Mouse (Mus musculus) activated CD4-positive, CD25-positive, alpha-beta regulatory T cell (primary cell): ENCODE results near the gene Hdac1. TPM values are rescaled to one million over a fixed set of nuclear protein-coding genes. Genes with fewer than 3 reads are reported as not detected.

Source experiments
- polyA plus RNA-seq, 2 experiments: library from polyadenylated mRNA; unstranded; fragments of 100-300 nt; shearing (Covaris generic); gene quantifications; one replicate each; pipeline ENCODE4 v1.2.1; 2017

Hdac1 gene
- polyA plus RNA-seq = 100 to 1,000 TPM; 282 to 317 TPM

DNA sequence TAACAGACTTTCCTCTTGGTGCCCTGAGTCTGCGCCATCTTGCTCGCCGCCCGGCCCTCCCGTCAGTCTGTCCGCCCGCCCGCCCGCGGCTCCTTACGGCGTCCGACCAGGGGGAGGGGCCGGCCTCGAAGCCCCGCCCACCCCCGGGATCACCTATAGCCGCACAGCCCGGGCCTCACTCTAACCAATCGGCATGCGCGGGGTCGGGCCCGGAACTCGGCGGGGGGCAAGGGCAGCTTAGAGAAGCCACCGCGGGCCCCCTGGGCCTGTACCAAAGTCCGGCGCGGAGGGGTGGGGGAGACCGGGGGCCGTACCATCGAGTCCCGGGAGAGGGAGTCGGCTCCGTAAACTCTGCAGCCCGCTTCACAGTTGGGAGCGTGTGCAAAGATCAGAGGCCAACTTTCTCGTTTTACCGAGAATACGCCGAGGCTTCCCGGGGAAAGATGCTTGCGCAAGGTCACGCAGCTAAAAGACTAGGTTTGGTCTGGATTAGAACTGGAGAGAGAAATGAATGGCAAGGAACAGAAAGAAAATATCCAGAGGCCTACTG, at the start of gene Hdac1:
Gene Hdac1 (minus strand): TSS at position 122 of the 550 bp plus-strand sequence.

DNA sequence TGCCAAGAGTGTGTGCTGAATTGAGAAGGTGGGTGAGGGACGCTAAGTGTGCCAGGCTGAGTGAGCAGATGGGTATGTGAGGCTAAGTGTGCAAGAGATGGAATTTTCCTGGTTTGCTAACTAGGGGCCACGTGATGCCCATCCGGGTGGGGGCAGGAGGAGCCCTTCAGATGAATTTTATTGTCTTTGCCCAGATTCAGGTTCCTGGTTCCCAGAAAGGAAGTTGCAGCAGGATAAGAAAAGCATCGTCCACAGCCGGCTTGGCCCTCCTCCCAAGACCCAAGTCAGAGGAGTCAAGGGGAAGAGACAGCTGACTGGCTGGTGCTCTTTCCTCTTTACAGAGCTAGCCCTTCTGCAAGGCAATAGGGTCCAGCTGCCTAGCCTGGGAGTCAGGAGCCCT, 36.0 kb upstream of the Hdac1 start, which contains the start of gene Fam167b:
Gene Fam167b (minus strand): TSS at position 84 of the 400 bp plus-strand sequence.

DNA sequence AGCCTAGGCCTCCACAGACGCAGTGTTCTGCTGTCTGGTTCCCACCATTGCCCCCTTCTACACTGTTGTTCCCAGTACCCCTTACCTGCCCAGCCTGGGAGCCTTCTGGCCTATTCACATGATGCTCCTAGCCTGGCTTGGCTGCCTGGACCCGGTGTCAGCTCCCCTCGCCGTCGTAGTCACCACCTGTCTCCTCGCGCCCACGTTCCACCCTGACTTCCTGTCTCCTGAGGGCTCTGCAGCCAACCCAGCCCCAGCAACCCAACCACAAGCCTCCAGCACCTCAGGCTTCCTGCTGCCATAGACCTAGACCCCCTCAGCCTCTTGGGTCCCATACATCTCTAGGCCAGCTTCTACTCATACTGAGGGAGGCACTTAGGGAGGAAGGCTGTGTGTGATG, 30.9 kb upstream of the Hdac1 start, which contains the start of gene Lck:
Gene Lck (minus strand): TSS at position 212 of the 400 bp plus-strand sequence.

DNA sequence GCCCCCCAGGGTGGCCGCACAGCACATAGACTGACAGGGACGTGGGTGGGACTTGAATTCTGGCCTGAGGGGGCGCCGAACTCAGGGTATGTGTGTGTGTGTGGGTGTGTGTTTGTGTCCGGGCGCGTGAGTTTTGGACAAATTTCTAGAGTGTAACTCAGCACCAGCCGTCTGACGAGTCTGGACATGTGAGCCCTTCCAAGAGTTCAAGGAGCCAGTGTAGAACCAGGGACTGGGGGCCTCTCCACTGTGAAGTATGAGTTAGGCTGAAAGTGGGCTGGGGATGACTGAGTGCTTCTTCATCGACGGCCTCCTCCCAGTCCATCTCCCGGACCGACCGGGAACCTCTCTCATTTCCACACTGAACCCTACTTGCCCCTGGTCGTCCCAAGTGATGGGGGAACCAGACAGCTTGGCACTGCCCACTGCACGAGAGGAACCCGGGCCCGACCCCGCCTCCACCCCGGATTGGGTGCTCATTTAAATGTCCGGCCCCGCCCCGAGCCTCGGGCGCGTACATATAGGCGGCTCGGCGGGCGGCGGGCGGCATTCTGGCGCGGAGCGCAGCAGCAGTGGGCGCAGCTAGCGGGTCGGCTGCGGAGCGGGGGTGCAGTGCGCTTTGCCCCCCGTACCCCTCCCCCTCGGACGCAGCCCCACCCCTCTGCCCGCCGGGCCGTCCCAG, 29.3 kb downstream of the Hdac1 start, which contains the start of gene Marcksl1:
Gene Marcksl1 (plus strand): TSS at position 496 of the 682 bp plus-strand sequence.

DNA sequence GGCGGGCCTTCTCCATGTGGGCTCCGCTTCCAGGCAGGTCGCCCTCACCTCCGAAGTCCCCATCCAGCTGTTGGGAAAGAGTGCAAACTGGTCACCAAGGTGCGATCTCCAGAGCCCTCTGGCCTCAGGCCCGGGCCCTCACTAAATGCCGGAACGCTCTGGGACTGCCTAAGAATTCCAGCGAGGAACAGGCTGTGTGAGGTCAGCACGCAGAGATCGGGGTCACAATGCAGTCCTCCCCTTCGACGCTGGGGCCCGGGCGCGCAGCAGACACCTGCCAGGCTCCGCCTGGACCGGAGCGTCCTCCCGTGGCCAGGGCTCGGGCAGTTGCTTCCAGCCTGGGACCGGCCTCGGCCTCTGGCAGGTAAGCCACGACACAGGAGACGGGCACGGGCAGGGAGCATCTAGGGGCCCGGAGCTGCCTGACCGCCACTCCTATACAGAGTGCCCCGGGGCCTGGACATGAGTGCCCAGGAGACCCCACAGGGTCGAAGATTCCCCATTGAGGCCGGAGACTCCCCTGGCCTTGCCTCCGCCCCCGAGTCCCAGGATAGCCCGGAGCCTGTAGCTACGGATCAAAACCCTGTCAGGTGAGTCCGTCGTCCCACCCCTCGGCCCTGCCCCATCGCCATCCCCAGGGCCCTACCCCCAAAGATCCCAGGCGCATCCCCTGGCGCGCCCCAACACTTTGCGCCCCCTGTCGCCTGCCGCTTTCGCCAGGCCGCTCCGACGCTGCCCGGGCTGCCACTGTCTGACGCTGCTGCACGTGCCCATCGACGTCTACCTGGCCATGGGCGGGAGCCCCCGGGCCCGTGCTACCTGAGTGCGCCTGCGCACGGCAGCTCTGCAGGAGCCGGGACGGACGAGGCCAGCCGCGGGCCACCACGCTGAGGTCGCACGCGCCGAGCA, 51.3 kb downstream of the Hdac1 start, which contains the start of the genes Tssk3 and Fam229a:
Gene Tssk3 (minus strand): TSS at position 51 of the 909 bp plus-strand sequence.
Gene Fam229a (plus strand): TSS at position 219 of the 909 bp plus-strand sequence.

Other genes starting within 250 kb of the Hdac1 start
- gene Rbbp4, start 207.3 kb downstream of the Hdac1 start, polyA plus RNA-seq = 100 to 1,000 TPM; 350 to 355 TPM
- 10 to 100 TPM; 93.9 to 95.4 TPM for gene Zbtb8os, start 207.0 kb downstream of the Hdac1 start, polyA plus RNA-seq
- gene Zbtb8a, start 164.6 kb downstream of the Hdac1 start, polyA plus RNA-seq = 10 to 100 TPM in 1 of 2 experiments, 1 to 10 TPM in 1; 9.3 to 10.8 TPM
- gene Zbtb8b, start 101.9 kb downstream of the Hdac1 start, polyA plus RNA-seq = under 1 TPM in 1 of 2 experiments, not detected in 1; 0.05 TPM
- 10 to 100 TPM; 26.0 to 29.6 TPM for gene Bsdc1, start 81.1 kb downstream of the Hdac1 start, polyA plus RNA-seq
- gene Tssk3, start 51.7 kb downstream of the Hdac1 start, polyA plus RNA-seq = not detected
- not detected for gene Fam229a, start 51.5 kb downstream of the Hdac1 start, polyA plus RNA-seq
- gene Marcksl1, start 29.1 kb downstream of the Hdac1 start, polyA plus RNA-seq = 10 to 100 TPM; 49.7 to 61.2 TPM
- 1,000 to 10,000 TPM; 1,347 to 1,373 TPM for gene Lck, start 30.9 kb upstream of the Hdac1 start, polyA plus RNA-seq
- gene Fam167b, start 35.8 kb upstream of the Hdac1 start, polyA plus RNA-seq = under 1 TPM in 1 of 2 experiments, not detected in 1; 0.47 TPM
- 100 to 1,000 TPM; 194 to 246 TPM for gene Eif3i, start 57.9 kb upstream of the Hdac1 start, polyA plus RNA-seq
- 100 to 1,000 TPM; 215 to 273 TPM for gene Tmem234, start 58.0 kb upstream of the Hdac1 start, polyA plus RNA-seq
- 1 to 10 TPM; 4.6 to 7.9 TPM for gene Dcdc2b, start 71.5 kb upstream of the Hdac1 start, polyA plus RNA-seq
- gene Iqcc, start 76.4 kb upstream of the Hdac1 start, polyA plus RNA-seq = 10 to 100 TPM; 26.3 to 35.0 TPM
- 10 to 100 TPM; 29.9 to 68.8 TPM for gene Ccdc28b, start 81.2 kb upstream of the Hdac1 start, polyA plus RNA-seq
- 10 to 100 TPM; 60.1 to 66.5 TPM for gene Txlna, start 98.4 kb upstream of the Hdac1 start, polyA plus RNA-seq
- 10 to 100 TPM; 14.3 to 20.6 TPM for gene Kpna6, start 130.1 kb upstream of the Hdac1 start, polyA plus RNA-seq
- 10 to 100 TPM; 24.1 to 26.0 TPM for gene Tmem39b, start 154.1 kb upstream of the Hdac1 start, polyA plus RNA-seq
- 100 to 1,000 TPM; 139 to 167 TPM for gene Khdrbs1, start 199.6 kb upstream of the Hdac1 start, polyA plus RNA-seq